Mouse (Mus musculus): Measurements from ENCODE around the gene Zbed5. TPM values are rescaled to one million over a fixed set of nuclear protein-coding genes. Genes with fewer than 3 reads are reported as not detected.
"Not testable (repeated sequence)": the region's sequence is repeated elsewhere in the genome, so short reads cannot be mapped to it uniquely, and the experiment has no call there.

Zbed5 gene
- total and polyA plus RNA-seq, 3 experiments = 4.5 to 6.4 (median 4.9) TPM

DNA sequence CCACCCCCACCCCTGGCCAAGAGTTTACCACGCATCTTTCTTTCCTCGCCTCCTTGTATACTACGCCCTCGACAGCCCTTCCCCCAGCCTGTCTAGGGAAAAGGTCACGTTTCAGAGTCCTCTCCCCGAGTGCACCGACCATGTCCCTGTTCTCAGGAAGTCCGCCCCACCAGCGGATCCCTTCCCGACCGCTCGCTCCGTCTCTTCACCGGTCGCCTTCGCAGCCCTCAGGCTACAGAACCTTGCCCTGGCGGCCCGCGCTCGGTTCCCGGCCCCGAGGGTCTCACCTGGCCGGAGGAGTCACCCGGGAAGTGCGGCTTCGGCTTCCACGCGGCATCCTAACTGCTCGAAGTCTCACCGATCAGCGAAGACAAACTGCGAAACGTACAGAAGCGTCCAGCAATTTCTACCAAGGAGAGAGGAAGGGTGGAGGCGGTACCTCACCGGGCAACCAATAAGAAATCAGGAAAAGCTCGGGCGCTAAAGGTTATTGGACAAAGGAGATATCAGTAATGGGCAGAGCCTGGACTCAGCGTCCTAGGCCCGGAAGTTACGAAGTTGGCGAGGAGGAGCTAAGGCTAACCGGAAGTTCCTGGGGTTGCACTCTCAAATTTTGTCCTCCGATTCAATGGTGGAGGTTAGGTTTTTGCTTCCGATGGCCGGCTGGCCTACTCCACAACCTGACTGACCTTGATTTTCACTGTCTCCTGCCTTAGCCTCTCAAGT is 8.4 kb upstream of the Zbed5 start, which contains the start of gene Chchd2 (continued):
- TF ChIP-seq POLR2AphosphoS2 (IDR thresholded peaks at IDR 0.05; ENCODE audit: low read depth, low read length) (peak; percentile 94), MXI1 (IDR thresholded peaks at IDR 0.05; ENCODE audit: low read depth, low read length) (peak; percentile 85), ZNF384 (IDR thresholded peaks at IDR 0.05; ENCODE audit: low read depth, low read length) (peak; percentile 19; the same call in 1 of the 2 replicates), CTCF (conservative IDR thresholded peaks at IDR 0.05 in 1 of 2, IDR thresholded peaks at IDR 0.05 in 1 of 2; ENCODE audit: low read depth in 2 of 2, low read length in 2 of 2) (no peak), MAZ (IDR thresholded peaks at IDR 0.05; ENCODE audit: low read depth, low read length) (peak; percentile 43; the same call in 1 of the 2 replicates), CHD1 (IDR thresholded peaks at IDR 0.05; ENCODE audit: low read depth, low read length) (no peak), USF1 (IDR thresholded peaks at IDR 0.05; ENCODE audit: low read depth, low read length) (no peak), UBTF (IDR thresholded peaks at IDR 0.05; ENCODE audit: low read depth, low read length) (no peak), JUN (IDR thresholded peaks at IDR 0.05; ENCODE audit: insufficient read depth, low read depth, low read length) (no peak), JUND (conservative IDR thresholded peaks at IDR 0.05; ENCODE audit: low read depth, low read length) (peak; percentile 48; the same call in 1 of the 2 replicates), PAX5 (IDR thresholded peaks at IDR 0.05; ENCODE audit: low read length) (no peak), BHLHE40 (IDR thresholded peaks at IDR 0.05; ENCODE audit: low read depth, low read length) (peak; percentile 67), CHD2 (IDR thresholded peaks at IDR 0.05; ENCODE audit: low read length) (peak; percentile 92), KAT2A (IDR thresholded peaks at IDR 0.05; ENCODE audit: insufficient replicate concordance, low read length) (peak; percentile 82; the same call in 1 of the 2 replicates), ZMIZ1 (IDR thresholded peaks at IDR 0.05; ENCODE audit: low read depth, low read length) (peak; percentile 95)

DNA sequence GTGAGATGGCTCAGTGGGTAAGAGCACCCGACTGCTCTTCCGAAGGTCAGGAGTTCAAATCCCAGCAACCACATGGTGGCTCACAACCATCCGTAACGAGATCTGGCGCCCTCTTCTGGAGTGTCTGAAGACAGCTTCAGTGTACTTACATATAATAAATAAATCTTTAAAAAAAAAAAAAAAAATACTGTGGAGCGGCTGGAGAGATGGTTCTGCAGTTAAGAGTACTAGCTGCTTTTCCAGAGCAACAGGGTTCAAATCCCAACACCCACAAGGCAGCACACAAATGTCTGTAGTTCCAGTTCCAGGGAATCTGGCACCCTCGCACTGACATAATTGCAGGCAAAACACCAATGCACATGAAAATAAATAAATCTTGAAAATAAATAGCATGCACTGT is 5.1 kb upstream of the Zbed5 start:
- peaks cover 10% of the 10 kb centered on the region for H3K27me3 ChIP-seq (replicated peaks)
- H3K9ac ChIP-seq (ENCODE audit: insufficient read depth, low read depth); DNase-seq (ENCODE audit: extremely low read depth); H3K4me2 ChIP-seq (ENCODE audit: insufficient read depth, low read depth, poor library complexity, severe bottlenecking); H3K27ac ChIP-seq (ENCODE audit: insufficient read depth, low read depth); in situ Hi-C loops (cut with MboI; ENCODE audit: low pct_ligation_motif_present, low pct_unique_long_range_greater_than_20kb, low sequenced_read_pairs); H3K4me1 ChIP-seq (ENCODE audit: control insufficient read depth in 1 of 2, insufficient read depth in 2 of 2); H3K9me3 ChIP-seq (replicated peaks; ENCODE audit: low read length); H3K4me3 ChIP-seq (replicated peaks in 1 of 3; ENCODE audit: low read depth in 2 of 3, low read length in 2 of 3, poor library complexity in 1 of 3); H3K36me3 ChIP-seq (replicated peaks in 1 of 2; ENCODE audit: control insufficient read depth in 1 of 2, insufficient read depth in 1 of 2, low read length in 1 of 2); dilution Hi-C loops (cut with MboI; ENCODE audit: extremely low pct_ligation_motif_present, extremely low pct_unique_long_range_greater_than_20kb, low sequenced_read_pairs): not testable (repeated sequence)
- H3K79me2 ChIP-seq (replicated peaks; ENCODE audit: control insufficient read depth, extremely low read depth, insufficient read depth, poor library complexity, severe bottlenecking) = peaks cover 16% of the 10 kb centered on the region

DNA sequence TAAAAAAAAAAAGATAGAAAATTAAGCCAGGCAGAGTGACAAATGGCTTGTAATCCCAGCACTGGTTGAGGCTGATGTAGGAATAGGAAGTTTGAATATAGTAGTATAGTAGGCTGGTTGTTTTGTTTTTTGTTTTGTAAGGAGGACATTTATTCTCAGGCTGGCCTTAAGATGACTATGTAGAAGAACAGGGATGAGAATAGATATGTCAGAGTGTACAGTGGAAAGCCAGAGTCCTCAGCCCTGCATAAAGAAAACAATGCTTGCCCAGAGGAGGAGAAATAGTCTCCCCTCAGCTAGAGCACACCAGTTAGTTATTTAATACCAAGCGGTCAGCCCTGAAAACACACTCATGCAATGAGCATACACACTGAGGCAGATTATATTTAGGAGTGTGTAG is 2.9 kb downstream of the Zbed5 start, which contains the start of gene Phkg1:
Gene Phkg1 (minus strand): TSS at position 101 of the 400 bp plus-strand sequence.
- TF ChIP-seq RCOR1 (conservative IDR thresholded peaks at IDR 0.05; ENCODE audit: low read depth, low read length) (no peak), NELFE (IDR thresholded peaks at IDR 0.05; ENCODE audit: low read depth, low read length) (no peak), JUN (IDR thresholded peaks at IDR 0.05; ENCODE audit: insufficient read depth, low read depth, low read length) (no peak), KAT2A (IDR thresholded peaks at IDR 0.05; ENCODE audit: insufficient replicate concordance, low read length) (no peak), RAD21 (IDR thresholded peaks at IDR 0.05; ENCODE audit: low read depth, low read length) (no peak), MEF2A (IDR thresholded peaks at IDR 0.05; ENCODE audit: borderline replicate concordance, low read depth, low read length) (no peak), NRF1 (IDR thresholded peaks at IDR 0.05; ENCODE audit: low read depth, low read length) (no peak), MAFK (IDR thresholded peaks at IDR 0.05; ENCODE audit: insufficient replicate concordance, low read length) (no peak), UBTF (IDR thresholded peaks at IDR 0.05; ENCODE audit: low read depth, low read length) (no peak), CHD2 (IDR thresholded peaks at IDR 0.05; ENCODE audit: low read length) (no peak), POLR2AphosphoS2 (IDR thresholded peaks at IDR 0.05; ENCODE audit: low read depth, low read length) (no peak)
- no peak within 1 kb of the TSS for H3K4me2 ChIP-seq (ENCODE audit: insufficient read depth, low read depth, poor library complexity, severe bottlenecking)
- H3K4me3 ChIP-seq (replicated peaks in 1 of 3; ENCODE audit: low read depth in 2 of 3, low read length in 2 of 3, poor library complexity in 1 of 3) = no peak within 1 kb of the TSS
- H3K9me3 ChIP-seq (replicated peaks; ENCODE audit: low read length) = no peaks in the 10 kb centered on the region
- no peak within 1 kb of the TSS for H3K9ac ChIP-seq (ENCODE audit: insufficient read depth, low read depth)
- H3K27ac ChIP-seq (ENCODE audit: insufficient read depth, low read depth) = no peak within 1 kb of the TSS
- peaks cover 11 to 24% of the 10 kb centered on the region in 2 experiments for H3K36me3 ChIP-seq (replicated peaks in 1 of 2; ENCODE audit: control insufficient read depth in 1 of 2, insufficient read depth in 1 of 2, low read length in 1 of 2)
- no peak for DNase-seq (ENCODE audit: extremely low read depth)
- H3K4me1 ChIP-seq (ENCODE audit: control insufficient read depth in 1 of 2, insufficient read depth in 2 of 2) = peaks cover 3 to 12% of the 10 kb centered on the region in 2 experiments; a peak in 2 of 4 replicates
- no peaks in the 10 kb centered on the region for H3K79me2 ChIP-seq (replicated peaks; ENCODE audit: control insufficient read depth, extremely low read depth, insufficient read depth, poor library complexity, severe bottlenecking)
- dilution Hi-C loops (cut with MboI; ENCODE audit: extremely low pct_ligation_motif_present, extremely low pct_unique_long_range_greater_than_20kb, low sequenced_read_pairs) (no loop called here), in situ Hi-C loops (cut with MboI; ENCODE audit: low pct_ligation_motif_present, low pct_unique_long_range_greater_than_20kb, low sequenced_read_pairs) (no loop called here)
- H3K27me3 ChIP-seq (replicated peaks) = no peaks in the 10 kb centered on the region

Measured in CH12.LX (cell line).